Mouse (Mus musculus) retina, embryonic 14.5 days (tissue): Measurements from ENCODE around the gene Olfm3.

Experiments
- DNase-seq: peaks from one replicate; pipeline ENCODE4 v3.0.0-alpha.2; 2015; ENCODE audit warnings: low spot score

Olfm3 gene

DNA sequence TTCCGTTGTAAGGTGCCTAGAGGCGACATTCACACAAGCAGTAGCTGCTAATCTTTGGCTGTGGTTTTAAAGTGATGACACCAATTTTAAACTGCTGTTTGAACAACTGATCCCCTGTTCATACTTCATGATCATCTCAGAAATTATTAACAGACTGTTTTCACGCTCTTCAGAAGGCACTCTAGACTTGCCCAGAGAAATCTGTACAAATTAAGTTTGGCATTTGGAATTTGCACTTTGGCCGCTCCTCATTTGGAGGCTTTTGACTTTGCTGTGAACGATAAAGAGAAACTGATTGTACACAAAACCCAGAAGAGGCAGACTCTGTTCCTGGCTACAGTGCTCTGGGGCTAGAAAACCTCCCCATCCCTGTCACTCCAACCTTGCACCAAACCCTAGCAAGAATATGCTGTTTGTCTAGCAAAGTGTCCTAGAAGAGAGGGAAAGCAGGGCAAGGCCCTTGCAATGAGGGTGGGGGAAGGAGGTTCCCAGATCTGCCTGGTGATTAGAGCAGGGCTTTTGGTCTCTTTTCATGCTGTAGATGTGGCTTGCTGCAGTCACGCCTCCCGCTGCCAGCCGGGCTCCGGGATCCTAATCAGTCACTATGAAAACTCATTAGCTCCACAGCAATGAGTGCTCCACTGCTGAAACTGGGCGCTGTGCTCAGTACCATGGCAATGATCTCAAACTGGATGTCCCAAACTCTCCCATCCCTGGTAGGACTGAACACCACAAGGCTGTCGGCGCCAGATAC, 176.7 kb downstream of the Olfm3 start:
- peak; percentile 64 for DNase-seq

DNA sequence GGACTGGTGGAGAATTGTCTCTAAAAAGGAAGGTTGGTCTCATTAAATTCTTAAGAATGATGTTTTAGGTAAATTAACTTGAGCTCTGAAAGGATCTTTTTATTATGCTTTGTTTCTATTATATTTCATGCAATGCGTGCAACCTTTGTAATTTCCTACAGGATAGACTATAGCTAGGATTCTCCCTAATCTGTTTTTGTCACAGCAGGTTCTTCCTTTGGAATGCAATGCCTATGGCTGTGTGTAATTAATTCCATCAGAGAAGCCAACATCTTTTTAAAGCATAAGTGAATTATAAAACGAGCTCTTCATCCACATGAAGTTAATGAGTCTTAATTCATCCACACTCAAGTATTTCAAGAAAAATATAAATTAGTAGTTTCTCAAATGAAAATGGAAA, 177.5 kb downstream of the Olfm3 start:
- DNase-seq: no peak

DNA sequence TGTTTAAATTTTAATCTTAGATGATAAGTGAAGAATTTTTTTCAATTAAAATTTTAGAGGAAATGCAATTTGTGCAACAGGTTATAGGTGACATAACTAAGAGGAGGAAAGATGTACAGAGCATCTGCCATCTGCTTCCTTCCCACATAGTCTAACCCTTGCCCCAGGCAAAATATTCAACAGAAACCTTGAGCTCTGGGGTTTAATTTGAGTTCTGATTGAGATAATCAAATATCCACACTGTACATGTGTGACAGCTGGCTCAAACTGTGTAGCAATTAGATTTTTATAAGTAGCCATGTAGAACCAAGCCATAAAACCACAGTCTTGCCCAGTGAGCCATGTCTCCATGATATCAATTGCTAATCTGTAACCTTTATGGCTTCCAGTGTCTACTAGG, 179.1 kb downstream of the Olfm3 start:
- no peak for DNase-seq

DNA sequence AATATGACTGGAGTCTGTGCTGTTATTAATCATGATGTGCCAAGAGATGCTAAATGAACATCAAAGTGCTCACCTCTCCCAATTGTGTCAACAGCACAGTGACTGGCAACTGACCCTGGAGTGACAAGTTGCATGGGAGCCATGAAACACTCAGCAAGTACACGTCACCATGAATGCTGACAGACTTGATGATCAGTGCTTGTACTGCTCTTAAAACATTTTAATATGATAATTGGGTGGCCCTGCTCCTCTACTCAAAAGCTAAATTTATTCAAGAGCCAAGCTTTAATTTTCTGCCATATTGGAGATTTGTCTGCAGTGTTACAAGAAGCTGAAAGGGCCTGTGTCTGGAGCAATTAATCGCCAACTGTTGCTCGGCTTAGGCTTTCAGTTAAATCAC, 184.4 kb downstream of the Olfm3 start:
- no peak for DNase-seq

DNA sequence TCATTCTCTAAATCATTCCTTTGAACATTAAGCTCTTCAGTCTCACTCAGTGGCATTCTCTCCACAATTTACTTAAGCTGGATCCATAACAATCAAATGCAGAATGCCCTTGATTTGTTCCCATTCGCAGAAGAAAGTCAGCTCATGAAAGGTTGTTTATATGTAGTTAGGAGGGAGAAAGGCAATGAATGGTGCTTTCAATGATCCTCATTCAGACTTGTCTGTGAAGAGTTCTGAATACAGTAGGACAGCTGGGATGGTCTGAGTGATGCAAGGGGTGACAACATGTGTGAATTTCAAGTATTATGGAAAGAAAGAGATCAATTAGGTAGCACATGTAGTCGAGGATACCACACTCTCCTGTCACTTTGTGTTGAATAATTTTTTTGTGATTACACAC, 186.8 kb downstream of the Olfm3 start:
- no peak for DNase-seq

DNA sequence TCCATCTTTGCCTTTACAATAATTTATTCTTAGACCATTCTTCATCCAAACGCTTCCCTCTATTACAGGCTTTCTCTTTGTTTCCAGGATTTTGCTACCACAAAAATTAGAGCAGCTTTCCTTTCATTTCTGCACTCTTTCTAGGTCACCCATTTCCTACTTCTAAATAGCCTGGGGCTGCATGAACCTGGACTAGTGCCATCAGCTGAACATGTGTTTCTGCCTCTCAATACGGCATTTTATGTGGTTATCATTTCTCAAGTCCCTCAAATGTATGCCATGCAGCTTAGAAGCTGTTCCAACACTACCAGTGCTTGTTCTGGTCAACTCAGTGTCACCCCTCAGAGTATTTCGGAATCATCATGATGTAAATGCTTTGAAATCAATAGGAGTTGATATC, 191.6 kb downstream of the Olfm3 start:
- DNase-seq: no peak

DNA sequence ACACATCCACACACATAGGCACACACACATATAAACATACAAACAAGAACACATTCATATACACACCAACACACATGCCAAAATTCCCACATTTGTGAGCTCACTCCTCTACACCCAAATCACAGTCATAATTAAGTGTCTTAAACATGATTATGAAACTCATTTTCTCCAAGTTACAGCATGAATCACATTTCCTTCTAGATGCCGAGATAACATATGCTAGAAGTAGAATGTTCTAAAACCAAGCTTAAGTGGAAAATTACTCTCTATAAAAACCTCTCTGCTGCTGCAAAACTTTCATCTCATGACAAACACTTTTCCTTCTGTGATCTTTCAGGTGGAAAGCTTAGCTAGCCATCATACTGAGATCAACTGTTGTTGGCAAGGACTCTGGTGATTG, 195.7 kb downstream of the Olfm3 start:
- no peak for DNase-seq

DNA sequence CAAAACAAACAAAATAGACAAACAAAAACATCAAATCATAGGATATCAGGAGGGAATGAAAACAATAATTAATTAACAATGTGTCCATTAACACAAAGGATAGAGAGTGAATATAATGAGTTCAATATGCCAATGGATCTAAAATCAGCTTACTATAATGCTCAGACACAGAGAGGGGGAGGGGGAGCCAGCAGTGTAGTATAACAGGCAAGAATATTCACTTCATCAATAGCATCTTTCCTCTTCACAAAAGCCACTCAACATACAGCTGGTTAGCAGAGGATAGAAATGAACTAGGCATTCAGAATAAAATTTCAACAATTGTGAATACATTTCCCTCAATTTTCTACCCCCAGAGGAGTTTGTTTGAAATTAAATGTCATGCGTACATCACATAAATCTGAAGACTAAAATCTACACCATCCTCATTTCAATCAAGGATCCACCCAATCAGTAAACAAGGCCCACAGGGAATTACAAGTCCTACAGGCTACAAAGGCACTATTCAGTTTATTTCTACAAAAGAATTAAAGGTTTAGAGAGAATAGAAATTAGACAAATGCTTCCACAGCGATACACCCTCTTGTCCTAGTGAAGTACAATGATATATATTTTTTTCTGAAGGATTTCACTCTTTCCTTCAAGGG, 200.4 kb downstream of the Olfm3 start:
- no peak for DNase-seq

DNA sequence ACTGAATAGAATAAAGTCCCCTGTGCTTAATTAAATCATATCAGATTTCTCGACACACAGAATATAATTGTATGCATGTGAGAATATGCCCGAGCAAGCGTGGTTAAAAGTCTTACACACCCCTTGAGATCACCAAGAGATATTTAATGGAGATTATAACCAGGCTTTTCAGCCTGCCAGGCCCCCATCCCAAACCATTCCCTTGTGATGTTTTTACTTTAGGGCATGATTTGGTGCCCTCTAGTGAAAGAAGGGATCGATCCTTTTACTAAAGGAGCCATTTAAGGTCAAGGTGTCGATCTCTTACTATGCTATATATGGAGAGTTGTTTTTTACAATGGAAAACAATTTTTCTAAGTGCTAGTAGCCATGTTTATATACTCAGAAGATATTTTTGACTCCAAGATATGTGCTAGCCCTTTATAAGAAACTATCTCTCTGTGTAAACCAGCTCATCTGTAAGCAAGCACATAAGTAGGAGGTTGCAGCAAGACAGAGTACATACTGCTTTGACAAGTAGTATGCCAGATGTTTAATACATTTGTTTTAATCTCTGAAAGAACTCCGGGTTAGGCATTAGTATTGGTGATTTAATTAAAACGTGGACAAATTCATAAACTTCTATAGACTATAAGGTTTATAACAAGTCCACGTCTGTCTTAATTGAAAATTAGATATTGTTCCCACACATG, 201.1 kb downstream of the Olfm3 start:
- DNase-seq: peak; percentile 55

DNA sequence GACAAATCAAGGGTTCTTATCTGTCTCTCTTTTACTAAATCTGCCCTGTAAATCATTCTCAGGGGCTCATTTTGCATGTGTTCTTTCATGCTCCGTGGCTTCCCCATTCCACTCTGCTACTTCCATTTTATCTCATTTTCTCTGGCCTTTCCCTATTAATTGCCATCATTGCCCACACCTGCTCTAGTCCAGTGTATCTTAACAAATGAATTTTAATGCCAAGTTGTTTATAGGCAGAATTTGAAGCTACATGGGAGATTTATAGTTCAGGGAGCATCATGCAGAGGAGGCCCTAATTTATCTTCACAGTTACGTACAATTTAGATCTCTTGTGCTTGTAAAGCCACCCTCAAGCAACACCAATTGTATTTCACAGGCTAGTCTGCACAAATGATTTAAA, 241.8 kb downstream of the Olfm3 start:
- no peak for DNase-seq

DNA sequence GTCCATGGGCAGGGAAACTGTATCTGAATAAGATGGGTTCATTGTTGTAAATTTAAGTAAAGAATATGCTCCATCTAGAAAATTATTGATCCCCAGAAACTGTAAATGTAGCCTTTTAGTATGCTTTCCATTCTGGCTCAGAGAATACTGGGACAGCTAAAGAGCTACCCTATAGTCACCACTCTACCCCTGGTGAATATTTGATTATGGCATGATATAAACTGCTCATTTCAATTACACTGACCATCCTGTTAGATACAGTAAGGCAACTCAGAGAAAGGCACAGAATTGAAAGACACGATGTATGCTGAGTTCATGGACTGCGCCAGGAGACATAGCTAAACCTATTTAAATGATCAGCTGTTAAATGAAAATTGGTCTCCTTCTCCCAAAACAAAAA, 242.4 kb downstream of the Olfm3 start:
- DNase-seq: no peak

DNA sequence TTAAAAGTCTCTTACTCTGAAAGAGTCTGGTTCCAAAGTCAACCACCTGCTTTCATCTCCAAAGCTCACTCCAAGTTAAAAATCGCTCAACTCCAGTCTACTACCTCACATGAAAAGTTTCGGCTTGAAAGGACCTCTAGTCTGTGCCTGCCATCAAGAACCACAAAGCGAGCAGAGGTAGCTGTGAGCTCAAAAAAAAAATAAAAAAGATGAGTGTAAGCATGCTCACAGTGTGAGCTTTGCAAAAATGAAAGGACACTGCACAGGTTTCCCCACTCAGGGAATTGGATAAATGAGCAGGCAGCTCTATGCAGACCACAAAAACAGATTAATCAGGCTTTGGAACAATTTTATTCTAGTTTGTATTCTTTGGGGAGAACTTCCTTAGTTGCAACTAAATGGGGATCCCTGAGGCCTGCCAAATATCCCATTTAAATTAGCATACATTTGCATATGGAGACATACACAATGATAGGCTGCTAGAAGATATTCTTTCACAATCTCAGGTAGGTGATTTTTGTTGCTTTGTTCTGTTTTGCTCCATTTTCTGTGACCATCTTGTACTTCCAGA, 255.1 kb downstream of the Olfm3 start:
- no peak for DNase-seq

DNA sequence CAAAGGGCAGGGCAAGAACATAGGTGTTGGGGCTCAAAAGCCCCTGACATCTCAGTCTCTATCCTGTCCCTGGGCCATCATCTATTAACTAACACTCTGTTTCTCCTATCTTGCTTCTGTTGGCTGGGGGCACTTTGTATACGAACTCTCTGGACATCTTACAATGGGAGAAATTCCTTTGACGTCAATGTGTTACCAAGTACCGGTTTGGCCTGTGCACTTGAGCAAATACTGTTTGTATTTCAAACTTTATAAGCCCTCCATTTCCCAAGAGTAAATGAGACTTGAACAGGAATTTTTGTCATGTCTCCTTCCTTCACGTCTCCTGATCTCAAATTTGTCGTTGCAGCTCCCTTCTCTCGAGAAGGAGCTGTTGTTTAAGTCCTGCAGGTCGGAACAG, 270.7 kb downstream of the Olfm3 start:
- no peak for DNase-seq
